Mouse (Mus musculus) effector memory CD4-positive, alpha-beta T cell, adult 7 months (primary cell): ENCODE data around the gene Usp27x. TPM values are rescaled to one million over a fixed set of nuclear protein-coding genes. Genes with fewer than 3 reads are reported as not detected.

ENCODE experiments used
- polyA plus RNA-seq: library from polyadenylated mRNA; unstranded; fragments of 100-300 nt; shearing (Covaris generic); gene quantifications from one replicate; pipeline ENCODE4 v1.2.1, GENCODE M21; 2017

The Usp27x gene
- 0.38 TPM for polyA plus RNA-seq

DNA sequence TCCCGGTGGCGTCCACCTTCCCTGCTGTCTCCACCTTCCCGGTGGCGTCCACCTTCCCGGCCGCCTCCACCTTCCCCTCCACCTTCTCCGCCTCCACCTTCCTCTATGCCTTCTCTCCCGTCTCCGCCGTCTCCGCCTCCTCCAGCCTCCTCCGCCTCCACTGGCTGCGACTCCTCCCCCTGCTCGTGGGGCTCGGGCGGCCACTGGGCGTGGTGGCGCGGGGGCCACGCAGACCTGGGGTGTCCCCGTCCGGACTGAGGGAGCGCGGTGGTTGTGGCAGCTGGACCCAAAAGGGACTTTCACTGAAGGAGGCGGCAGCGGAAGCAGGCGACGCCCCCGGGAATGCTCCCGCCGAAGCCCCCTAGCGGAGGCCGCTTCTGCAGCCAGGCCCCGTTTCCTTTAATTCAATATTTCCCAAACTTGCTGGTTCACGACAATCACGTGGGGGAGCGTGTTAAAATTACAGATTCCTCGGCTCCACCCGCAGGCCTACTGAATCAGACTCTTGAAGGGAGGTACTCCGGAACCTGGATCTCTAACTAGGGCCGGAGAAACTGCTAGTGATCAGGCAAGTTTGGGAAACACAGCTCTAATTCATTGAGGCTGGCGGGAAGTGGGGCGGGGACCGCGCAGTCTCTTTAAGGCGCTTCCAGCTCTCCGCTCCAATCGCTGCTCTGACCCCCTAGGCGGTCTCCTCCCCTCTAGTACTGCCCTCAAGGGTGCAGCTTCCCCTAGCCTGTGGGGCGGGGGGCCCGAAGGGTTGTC, at the start of gene Usp27x:
Usp27x (minus strand) TSS at position 115 of the 765 bp plus-strand sequence.

Other genes with a start within 250 kb of the Usp27x start
- 4.0 TPM for gene Clcn5, start 56.5 kb downstream of the Usp27x start, polyA plus RNA-seq
- gene Foxp3, start 197.8 kb upstream of the Usp27x start, polyA plus RNA-seq, result not detected
- 2.9 TPM for gene Ppp1r3f, start 198.5 kb upstream of the Usp27x start, polyA plus RNA-seq
- gene Ccdc22, start 229.7 kb upstream of the Usp27x start, polyA plus RNA-seq, result 12.1 TPM
- gene Cacna1f, start 231.3 kb upstream of the Usp27x start, polyA plus RNA-seq, result 0.76 TPM